Mouse (Mus musculus) urinary bladder, postnatal 10 days (tissue): ENCODE measurements around the gene Hyal3.
A peak's percentile ranks its signal among the peaks of the same experiment; 100 is the strongest.

Experiments used
- DNase-seq: peaks from one replicate; pipeline ENCODE4 v3.0.0; 2022; ENCODE audit warnings: low spot score

Gene Hyal3

DNA sequence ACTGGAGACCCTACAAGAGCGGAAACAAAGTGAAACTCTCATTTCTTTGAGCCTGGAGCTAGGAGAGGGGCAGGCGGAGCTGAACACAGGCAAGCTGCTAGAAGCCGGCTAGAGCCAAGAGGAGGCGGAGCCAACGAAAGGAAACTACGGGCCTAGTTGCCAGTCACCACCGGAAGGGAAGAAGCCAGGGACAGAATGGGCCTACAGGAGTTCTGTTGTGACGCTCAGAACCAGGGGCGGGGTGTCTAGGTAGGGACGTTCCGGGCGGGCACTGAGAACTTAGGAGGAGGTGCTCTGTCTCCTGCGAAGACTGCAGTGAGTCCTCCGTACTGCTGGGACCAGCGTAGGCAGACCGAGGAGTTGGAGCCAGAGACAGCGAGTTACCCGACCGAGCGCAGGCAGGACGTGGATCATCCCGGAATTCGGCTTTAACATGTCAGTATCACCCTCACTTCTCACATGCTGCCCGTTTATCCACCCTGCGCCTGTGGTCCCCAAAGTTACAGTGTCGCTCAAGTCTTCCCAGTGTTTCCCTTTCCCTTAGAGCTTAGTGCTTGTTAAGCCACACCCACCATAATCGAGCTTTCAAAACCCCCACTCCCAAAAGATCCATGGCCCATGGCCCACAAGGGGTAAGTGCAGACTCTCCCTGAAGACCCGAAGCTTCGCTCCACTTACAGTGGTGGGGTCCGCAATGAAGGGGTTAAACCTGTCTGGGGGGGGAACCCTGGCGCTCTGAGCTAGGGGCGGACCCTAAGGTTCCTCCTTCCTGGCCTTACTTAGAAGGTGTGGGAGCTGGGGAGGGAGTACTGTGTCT, at the start of gene Hyal3:
Gene Hyal3 (plus strand): TSS at position 318 of the 817 bp plus-strand sequence.
- peak; percentile 63 for DNase-seq

DNA sequence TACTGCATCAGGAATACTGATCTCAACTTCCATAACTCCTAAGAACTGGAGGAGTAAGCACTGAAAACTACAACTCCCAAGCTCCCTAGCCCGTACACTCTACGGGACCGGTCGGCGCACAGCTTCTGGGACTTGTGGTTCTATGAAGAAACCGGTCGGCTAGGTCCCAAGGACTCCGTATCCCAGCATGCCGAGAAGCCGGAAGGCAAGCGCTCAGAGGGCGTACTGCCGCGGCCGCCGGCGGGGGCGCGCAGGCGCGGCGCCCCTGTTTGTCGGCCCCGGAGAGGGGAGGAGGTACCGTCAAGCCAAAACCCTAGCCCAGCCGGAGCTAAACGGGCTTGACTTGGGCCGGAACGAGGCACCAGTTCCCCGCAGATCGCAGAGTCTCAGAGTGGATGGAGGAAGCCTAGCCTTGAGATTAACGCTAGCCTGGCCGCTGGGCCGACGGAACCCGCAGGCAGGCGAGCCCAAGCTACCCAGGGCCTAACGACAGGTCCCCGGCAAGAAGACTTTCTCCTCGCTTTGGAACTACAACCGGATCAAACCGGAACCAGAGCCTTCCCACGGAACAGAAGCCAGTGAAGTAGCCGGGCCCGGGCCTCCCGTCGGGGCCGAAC, 46.7 kb upstream of the Hyal3 start, which contains the start of gene Tmem115:
Gene Tmem115 (plus strand): TSS at position 155 of the 617 bp plus-strand sequence.
- DNase-seq = peak; percentile 62

DNA sequence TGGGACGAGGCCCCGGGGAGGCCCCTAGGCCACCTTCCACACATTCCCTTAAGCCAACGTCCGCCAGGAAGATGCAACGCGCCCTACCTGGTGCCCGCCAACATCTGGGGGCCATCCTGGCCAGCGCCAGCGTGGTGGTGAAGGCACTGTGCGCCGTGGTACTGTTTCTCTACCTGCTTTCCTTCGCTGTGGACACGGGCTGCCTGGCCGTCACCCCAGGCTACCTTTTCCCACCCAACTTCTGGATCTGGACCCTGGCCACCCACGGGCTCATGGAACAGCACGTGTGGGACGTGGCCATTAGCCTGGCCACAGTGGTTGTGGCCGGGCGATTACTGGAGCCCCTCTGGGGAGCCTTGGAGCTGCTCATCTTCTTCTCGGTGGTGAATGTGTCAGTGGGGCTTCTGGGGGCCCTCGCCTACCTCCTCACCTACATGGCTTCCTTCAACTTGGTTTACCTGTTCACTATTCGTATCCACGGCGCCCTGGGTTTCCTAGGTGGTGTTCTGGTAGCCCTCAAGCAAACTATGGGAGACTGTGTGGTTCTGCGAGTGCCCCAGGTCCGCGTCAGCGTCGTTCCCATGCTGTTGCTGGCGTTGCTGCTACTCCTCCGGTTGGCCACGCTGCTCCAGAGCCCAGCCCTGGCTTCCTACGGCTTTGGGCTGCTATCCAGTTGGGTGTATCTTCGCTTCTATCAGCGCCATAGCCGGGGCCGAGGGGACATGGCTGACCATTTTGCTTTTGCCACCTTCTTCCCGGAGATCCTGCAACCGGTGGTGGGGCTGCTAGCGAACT, 46.0 kb upstream of the Hyal3 start:
- no peak for DNase-seq

DNA sequence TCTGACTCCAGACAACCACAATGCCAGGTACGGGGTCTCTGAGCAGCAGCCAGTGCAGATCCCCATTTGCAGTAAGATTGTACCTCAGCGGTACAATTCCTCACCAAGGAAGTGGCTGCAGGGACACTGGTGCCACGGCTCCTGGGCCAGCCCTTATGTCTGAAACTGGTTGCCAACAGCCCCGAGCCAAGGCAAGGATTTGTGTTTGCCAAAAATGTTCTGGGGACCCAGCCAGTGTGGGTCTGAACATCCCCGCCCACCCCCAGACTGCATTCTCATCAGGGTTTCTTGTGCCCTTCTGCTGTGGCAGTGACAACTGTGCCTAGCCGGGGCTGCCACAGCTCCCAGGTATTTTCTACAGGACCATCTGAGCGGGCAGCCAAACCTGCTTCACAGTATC, 42.4 kb upstream of the Hyal3 start:
- DNase-seq = no peak

DNA sequence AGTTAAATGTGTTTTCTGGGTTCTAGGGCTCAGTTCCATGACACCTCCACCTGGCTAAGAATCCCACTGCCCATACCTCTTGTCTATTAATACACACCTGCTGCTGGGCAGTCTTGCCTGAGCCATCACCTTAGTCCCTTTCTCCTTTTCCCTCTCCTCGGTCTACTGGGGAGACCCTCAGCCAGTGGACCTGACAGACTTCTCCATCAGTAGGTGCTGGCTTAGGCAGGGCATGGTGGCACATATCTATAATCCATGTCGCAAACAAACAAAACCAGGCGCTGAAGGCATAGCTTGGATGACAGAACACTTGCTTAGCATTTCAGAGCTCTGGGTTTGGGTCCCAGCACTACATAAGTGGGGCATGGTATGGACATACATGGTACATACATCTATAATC, 41.9 kb upstream of the Hyal3 start:
- DNase-seq = no peak

DNA sequence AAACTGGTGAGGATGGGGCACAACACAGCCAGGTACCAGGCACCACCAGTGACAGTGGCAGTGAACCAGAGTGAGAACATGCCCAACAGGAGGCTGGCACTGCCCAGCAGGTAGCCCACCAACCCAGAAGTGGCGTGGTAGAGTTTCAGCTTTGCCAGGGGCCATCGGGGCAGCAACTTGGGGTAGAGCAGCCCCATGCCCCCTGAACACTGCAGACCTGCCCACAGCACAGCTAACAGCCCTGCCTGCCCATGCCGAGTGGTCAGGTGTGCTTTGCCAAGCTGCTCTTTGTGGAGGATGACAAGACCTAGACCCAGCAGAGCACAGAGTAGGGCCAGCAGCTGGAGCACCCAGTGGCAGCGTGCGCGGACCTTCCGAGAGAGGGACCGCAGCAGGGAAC, 40.7 kb upstream of the Hyal3 start:
- DNase-seq = no peak

DNA sequence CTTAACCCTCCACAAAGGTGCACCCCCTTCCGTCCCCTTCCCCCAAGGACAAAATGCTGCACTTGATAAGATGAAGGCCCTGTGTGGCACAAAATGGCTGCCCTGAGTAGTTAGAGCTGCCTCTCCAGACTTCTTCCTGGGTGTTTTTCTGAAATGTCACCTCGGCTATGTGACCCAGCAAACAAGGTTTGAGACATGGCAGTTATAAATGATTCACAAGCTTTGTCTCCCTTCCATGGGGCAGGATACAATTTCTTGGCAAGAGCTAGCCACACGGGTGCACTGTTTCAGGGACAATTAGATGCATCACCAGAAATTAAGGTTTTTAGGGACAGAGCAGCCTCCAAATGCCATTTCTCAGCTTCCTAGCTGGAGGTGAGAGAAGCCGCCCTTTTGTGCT, 40.2 kb upstream of the Hyal3 start:
- no peak for DNase-seq

DNA sequence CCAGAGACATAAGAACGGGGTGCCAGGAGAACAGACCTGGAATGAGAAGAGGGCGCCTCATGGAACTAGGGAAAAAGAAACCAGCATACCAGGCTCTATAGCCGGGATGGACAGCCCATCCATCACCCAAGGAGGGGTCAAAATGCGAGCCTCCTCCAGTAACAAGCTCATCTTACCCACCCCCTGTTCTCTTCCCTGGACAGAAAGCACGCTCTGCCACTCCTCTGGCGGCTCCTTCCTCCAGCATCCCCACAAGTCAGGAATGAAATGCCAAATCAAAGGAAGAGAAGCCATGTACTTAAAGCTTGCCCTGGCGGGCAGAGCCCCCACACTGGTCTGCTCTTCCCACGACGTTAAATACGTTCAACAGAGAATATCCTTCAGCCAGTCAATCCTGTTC, 39.6 kb upstream of the Hyal3 start:
- DNase-seq = no peak

DNA sequence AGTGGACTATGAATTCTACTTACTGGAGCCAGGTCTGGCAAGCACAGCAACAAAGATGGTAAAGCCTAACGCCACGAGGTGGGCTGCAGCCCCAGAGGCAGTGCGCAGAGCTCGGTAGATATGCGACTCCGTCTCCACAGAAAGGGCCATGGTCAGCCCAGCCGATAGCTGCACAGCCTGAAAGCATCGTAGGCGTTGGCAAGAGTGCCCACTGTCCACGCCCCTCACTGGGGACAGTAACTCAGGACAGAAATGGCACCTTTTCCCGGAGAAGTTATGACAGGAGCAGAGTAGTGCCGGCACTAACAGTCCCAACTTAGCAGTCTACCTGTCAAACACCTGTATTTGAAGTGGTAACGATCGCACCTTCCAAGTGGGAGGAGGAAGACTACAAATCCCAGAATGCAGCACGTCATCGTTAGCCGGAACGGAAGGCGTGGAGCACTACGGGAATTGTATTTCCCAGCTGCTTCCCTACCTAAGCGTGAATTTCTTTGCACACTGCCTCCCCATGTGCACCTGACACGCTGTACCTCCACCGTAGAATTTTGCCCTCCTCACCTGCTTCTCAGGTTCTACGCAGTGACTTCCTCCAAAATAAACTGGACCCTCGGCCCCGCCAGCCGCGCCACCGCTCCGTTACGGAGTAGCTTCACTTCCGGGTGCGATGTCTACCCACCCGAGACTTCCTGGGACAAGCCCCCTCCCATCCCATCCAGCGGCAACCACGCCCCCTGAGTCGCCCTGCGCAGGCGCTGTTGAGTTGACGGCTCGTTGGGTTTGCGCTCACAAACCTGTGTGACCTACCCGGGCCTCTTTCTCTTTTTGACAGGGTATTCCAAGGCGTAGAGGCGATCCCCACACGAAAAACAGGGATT, 38.9 kb upstream of the Hyal3 start, which contains the start of the genes Cyb561d2 and Nprl2:
Gene Cyb561d2 (minus strand): TSS at position 720 of the 878 bp plus-strand sequence.
Gene Nprl2 (plus strand): TSS at position 753 of the 878 bp plus-strand sequence.
- peak; percentile 77 for DNase-seq

DNA sequence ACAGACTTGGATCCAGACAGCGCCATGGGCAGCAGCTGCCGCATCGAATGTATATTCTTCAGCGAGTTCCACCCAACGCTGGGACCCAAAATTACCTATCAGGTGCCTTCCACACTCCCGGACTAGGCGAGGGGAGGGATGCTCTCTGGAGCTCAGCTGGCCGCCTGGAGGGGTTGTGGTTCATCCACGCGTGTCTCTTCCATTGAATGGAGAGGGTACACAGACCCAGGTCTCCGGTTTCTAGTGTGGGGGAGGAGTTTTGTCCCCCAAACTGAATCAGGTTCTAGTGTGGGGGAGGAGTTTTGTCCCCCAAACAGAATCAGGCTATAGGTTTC, 38.3 kb upstream of the Hyal3 start:
- DNase-seq = no peak

DNA sequence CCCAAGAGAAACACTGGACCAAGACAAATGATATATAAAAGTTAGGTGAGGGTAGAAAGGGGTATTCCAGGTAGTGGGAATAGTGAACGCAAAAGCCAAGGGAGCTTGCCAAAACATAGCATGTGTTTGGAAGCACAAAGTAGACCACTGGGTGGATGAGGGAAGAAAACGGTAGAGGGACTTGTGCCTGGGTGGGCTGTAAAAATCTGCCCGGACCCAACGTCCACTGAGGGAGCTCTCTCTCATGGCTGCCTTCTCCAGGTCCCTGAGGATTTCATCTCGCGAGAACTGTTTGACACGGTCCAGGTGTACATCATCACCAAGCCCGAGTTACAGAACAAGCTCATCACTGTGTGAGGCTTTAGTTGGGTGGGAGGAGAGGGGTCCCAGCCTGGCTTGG, 37.9 kb upstream of the Hyal3 start:
- DNase-seq = no peak

DNA sequence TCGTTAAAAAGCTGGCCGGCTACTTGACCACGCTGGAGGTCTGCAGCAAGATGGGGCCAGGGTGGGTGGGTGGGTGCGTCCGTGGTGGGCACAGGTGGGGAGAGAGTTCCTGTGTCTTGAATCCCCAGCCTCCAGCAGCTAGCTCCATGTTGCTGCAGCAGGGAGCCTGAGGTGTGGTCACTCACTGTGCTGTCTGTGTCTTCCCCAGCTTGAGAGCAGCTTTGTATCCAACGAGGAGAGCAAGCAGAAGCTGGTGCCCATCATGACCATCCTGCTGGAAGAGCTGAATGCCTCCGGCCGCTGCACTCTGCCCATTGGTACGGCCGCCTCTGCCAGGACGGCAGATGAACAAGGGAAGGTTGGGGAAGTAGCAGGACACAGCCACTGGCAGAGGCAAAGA, 37.3 kb upstream of the Hyal3 start:
- no peak for DNase-seq

DNA sequence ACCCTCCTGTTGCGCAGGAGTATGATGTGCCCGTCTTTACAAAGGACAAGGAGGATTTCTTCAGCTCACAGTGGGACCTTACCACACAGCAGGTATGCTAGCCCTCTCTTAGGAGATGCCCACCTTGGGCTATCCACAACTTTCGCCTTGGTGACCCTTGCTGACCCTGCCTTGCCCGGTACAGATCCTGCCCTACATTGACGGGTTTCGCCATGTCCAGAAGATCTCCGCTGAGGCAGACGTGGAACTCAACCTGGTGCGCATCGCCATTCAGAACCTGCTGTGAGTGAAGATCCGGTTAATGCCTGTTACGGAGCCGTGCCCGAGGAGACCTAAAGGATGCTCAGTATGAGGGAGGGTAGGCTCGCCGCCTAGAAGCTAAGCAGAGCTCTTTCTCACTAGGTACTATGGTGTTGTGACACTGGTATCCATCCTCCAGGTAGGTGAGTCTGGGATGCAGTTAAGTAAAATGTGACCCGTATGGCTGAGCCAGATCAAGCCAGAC, 36.4 kb upstream of the Hyal3 start:
- DNase-seq = no peak

DNA sequence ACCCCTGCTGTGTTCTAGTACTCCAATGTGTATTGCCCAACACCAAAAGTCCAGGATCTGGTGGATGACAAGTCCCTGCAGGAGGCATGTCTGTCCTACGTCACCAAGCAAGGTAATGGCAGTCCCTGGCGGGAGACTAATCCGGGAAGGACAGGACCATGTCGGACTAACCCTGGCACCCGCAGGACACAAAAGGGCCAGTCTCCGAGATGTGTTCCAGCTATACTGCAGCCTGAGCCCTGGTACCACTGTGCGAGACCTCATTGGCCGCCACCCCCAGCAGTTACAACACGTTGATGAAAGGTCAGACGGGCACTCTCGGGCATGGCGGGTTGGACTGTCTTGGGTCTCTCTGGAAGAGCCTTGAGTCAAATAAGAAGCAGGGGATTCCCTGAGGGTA, 35.9 kb upstream of the Hyal3 start:
- no peak for DNase-seq

DNA sequence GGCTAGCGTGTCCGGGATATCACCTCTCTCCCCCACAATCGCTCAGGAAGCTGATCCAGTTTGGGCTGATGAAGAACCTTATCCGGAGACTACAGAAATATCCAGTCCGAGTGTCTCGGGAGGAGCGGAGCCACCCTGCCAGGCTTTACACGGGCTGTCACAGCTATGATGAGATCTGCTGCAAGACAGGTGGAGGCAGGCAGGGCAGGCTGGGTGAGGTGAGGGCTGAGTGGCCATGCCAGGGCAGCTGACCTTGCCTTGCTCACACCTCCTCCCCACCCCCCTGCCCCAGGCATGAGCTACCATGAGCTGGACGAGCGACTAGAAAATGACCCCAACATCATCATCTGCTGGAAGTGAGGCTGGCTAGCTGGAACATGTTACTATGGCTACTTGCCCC, 35.4 kb upstream of the Hyal3 start:
- no peak for DNase-seq

DNA sequence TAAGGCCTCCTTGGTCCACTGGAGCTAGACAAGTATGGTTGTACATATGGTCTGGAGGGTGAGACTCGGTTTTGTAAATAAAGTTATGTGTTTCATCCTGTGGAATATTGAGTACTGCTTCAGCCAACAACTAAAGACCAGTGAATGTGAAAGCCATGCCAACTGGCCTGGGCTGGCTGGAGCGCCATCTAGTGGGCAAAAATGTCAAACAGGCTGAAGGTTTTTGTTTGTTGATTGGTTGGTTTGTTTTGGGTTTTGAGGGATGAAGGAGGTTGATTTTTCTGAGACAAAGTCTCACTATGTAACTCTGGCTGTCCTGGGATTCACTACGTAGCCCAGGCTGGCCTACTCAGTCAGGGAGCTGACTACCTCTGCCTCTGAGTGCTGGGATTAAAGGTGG, 35.0 kb upstream of the Hyal3 start:
- no peak for DNase-seq

DNA sequence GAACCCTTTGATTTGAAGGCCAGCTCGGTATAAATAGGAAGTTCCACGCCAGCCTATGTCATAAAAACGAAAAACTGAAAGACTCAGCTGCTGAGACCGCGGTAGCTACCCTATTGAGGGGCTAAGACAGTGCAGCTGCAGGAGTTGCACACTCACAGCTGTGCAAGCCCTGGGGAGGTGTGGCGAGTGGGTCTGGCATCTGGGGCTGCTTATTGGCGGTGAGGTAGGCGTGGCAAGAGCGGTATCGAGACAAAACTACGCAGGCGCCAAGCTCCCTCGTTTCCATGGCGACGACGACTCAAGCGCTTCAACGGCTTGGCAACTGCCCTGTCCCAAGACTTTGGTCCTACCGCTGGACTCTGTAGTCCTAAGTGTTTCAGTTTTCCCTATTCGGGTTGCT, 33.6 kb upstream of the Hyal3 start, which contains the start of gene Zmynd10:
Gene Zmynd10 (plus strand): TSS at position 273 of the 400 bp plus-strand sequence.
- no peak for DNase-seq

DNA sequence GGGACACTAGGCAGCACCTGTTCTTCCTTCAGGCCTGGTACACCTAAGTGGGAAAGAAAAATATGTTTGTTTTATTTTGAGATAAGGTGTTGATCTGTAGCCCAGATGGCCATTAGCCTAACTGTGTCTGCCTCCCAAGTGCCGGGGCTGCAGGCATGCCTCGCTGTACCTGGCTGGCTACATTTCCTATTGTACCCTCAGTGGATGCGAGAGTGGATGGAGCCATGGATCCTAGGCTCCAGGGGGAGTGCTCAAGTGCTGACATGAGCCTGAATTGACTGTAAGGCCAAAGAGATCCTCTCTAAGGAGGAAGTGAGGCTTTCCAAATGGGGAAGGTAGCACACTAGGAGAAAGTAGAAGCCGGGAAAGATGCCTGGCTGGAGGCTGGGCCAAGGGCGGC, 32.7 kb upstream of the Hyal3 start:
- DNase-seq = no peak

DNA sequence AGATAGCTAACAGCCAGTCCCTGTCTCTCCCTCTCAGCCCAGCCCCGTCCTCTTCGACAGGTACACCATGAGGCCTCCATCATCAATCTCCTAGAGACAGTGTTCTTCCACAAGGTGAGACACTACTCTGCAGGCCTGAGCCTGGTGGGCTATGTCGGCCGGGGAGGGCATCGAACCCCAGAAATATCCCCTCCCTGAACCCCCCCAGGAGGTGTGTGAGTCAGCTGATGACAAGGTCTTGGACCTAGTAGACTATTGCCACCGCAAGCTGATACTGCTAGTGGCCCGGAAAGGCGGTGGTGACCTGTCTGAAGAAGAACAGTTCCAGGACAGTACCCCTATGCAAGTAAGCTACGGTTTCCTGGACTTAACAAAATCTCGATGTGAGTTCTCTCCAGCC, 31.8 kb upstream of the Hyal3 start:
- DNase-seq = no peak

DNA sequence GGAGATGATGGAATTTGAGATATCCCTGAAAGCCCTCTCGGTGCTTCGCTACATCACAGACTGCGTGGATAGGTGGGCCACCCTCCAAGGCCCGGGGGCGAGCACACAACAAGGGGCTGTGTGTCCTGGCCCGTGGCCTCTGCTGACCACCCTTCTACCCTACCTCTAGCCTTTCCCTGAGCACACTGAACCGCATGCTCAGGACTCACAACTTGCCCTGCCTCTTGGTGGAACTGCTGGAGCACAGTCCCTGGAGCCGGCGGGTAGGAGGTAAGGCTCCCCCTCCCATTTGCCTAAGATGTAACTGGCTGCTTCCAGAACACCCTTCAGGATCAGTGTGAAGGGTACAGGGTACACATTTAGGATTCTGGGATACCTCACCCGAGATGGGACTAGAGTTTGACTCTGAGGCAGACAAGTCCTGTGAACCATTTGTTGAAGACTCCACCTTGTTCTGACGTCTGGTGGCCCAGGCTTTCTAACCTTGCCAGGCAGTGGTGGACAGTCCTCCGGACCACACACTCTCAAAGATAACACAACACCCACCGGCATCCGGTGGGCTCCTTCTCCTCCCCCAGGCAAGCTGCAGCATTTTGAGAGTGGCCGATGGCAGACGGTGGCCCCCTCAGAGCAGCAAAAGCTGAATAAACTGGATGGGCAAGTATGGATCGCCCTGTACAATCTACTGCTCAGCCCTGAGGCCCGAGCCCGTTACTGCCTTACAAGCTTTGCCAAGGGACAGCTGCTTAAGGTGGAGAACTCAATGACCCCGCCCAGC, 31.1 kb upstream of the Hyal3 start:
- no peak for DNase-seq
